Mouse (Mus musculus) liver, embryonic 14.5 days (tissue): ENCODE results near the gene Trim7.

Source experiments
- CTCF ChIP-seq: IDR thresholded peaks from 2 replicates; pipeline ENCODE4 v1.5.1; 2016; ENCODE audit warnings: antibody characterized with exemption, low read depth, control low read depth
- EP300 ChIP-seq: IDR thresholded peaks from 2 replicates; pipeline ENCODE4 v1.6.1; 2016; ENCODE audit warnings: antibody characterized with exemption, low read depth

- TF ChIP-seq CTCF (peak; percentile 93), EP300 (no peak)
Observed at GRCm38 (mm10) chr11:48789973-48790823, 35.7 kb upstream of the Trim7 start.
